Mouse (Mus musculus) splenic B cell, adult 2 months (primary cell): ENCODE data around the gene Pole.

Source experiments
- DNase-seq: peaks from one replicate; pipeline ENCODE4 v3.0.0-alpha.2; 2011; ENCODE audit warnings: low read depth, low spot score
- H3K27me3 ChIP-seq: 2 replicates; pipeline ENCODE4 v1.6.1; 2012; ENCODE audit warnings: mild to moderate bottlenecking, low read length, moderate library complexity, mixed read lengths; ENCODE audit not compliant: control insufficient read depth, poor library complexity, insufficient read depth, severe bottlenecking
- H3K36me3 ChIP-seq: 2 replicates; pipeline ENCODE4 v1.6.1; 2012; ENCODE audit warnings: mild to moderate bottlenecking, low read length, moderate library complexity, mixed read lengths; ENCODE audit not compliant: control insufficient read depth, poor library complexity, insufficient read depth, severe bottlenecking

The Pole gene

GRCm38 (mm10) chr5:110285770-110286445 lies at the start of gene Pole, which contains the start of gene Pxmp2:
TSS of gene Pole (plus strand) at chr5:110286306.
TSS of gene Pxmp2 (minus strand) at chr5:110286186.
- DNase-seq, result peak; percentile 91
- Histone ChIP-seq H3K27me3 (peaks cover 2% of the 10 kb centered on the region; the same call in 1 of the 2 replicates), H3K36me3 (no peaks in the 10 kb centered on the region)

DNA sequence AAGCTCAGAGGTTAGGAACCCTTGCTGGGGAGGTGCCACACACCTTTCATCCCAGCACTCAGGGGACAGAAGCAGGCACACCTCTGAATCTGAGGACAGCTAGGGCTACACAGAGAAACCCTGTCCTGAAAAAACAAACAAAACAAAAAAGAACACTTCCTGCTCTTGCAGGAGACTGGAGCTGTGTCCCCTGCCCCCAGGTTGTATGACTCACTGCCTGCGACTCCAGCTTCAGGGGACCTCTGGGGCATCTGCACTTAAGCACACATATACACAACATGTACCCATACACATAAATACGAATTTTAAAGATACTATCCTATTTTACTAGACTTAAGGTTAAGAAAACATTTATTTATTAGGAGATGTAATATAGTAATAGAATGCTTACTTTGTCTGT lies 42.0 kb upstream of the Pole start:
- H3K27me3 ChIP-seq, result no peaks in the 10 kb centered on the region
- DNase-seq, result no peak
- peaks cover 30% of the 10 kb centered on the region for H3K36me3 ChIP-seq

DNA sequence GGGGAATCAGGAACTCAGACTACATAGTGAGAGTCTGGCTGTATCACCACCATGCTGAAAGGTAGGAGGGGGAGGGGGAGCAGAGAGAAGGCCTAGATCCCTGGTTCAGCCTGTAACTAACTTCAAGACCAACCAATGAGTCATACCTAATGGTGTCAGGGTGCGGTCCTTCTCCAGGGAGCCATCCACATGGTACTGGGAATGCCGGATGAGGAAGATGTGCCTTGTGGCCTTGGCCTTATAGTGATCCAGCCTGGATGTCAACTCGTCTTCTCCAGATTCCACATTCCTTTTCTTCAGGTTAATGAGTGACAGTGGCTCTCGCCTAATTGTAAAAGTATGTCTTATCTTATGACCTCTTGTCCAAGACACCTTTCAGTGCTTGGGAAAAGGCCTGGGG lies 19.2 kb upstream of the Pole start:
- Histone ChIP-seq H3K36me3 (peaks cover 3% of the 10 kb centered on the region; the same call in 1 of the 2 replicates), H3K27me3 (no peaks in the 10 kb centered on the region)
- DNase-seq, result no peak

GRCm38 (mm10) chr5:110269141-110270101 lies 16.7 kb upstream of the Pole start, which contains the start of gene Pgam5:
TSS of gene Pgam5 (minus strand) at chr5:110269913.
- Histone ChIP-seq H3K27me3 (no peaks in the 10 kb centered on the region), H3K36me3 (peaks cover 3% of the 10 kb centered on the region; the same call in 1 of the 2 replicates)
- DNase-seq, result peak; percentile 94

GRCm38 (mm10) chr5:110270242-110270641 lies 15.9 kb upstream of the Pole start:
- DNase-seq, result no peak
- Histone ChIP-seq H3K27me3 (no peaks in the 10 kb centered on the region), H3K36me3 (no peaks in the 10 kb centered on the region; the same call in 1 of the 2 replicates)

- DNase-seq, result no peak
- Histone ChIP-seq H3K36me3 (no peaks in the 10 kb centered on the region), H3K27me3 (no peaks in the 10 kb centered on the region)
Measured at GRCm38 (mm10) chr5:110274147-110274546, 12.0 kb upstream of the Pole start.

GRCm38 (mm10) chr5:110274846-110275245 lies 11.3 kb upstream of the Pole start:
- Histone ChIP-seq H3K36me3 (no peaks in the 10 kb centered on the region), H3K27me3 (no peaks in the 10 kb centered on the region)
- no peak for DNase-seq

DNA sequence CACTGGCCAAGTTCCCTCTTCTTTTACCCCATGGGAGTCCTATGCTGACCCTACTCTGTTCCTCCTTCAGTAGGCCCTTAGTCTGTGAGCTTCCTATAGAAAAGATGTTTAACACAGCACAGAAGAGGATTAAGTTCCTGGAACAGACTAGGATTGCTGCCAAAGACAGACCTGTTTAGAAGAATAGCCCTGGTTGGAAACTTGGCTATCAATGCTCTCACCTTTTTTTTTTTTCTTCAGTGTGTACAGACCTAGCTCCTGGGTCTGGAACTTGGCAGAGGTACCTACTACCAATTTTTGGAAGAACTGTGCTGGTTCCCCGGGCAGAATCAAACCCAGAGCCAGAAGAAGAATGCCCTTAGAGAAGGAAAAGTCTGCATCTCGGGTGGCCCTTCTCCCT lies 9.7 kb upstream of the Pole start:
- Histone ChIP-seq H3K27me3 (no peaks in the 10 kb centered on the region), H3K36me3 (no peaks in the 10 kb centered on the region)
- no peak for DNase-seq

GRCm38 (mm10) chr5:110276910-110277309 lies 9.2 kb upstream of the Pole start:
- no peaks in the 10 kb centered on the region for H3K27me3 ChIP-seq
- no peaks in the 10 kb centered on the region for H3K36me3 ChIP-seq
- DNase-seq, result no peak

GRCm38 (mm10) chr5:110281984-110282383 lies 4.1 kb upstream of the Pole start:
- Histone ChIP-seq H3K36me3 (no peaks in the 10 kb centered on the region), H3K27me3 (peaks cover 2% of the 10 kb centered on the region; the same call in 1 of the 2 replicates)
- no peak for DNase-seq

DNA sequence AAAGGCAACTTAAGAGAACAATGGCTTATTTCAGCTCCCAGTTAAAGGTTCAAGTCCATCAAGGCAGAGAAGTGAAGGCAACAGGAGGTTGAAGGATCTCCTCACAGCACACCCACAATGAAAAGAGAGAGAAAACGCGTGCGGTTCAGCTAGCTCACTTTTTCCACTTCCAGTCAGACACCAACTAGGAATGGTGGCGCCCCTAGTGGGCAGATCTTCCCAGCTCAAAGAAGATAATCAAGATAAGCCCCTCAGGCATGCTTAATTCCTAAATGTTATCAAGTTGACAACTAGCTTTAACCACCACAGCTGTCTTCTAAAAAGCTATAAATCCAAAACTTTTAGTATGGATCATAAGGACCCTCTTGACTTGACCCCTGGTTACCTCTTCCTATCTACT lies 1.6 kb upstream of the Pole start:
- no peaks in the 10 kb centered on the region for H3K36me3 ChIP-seq
- peaks cover 2% of the 10 kb centered on the region; the same call in 1 of the 2 replicates for H3K27me3 ChIP-seq
- DNase-seq, result peak; percentile 84

GRCm38 (mm10) chr5:110285156-110285555 lies 950 bp upstream of the Pole start:
- peak; percentile 23 for DNase-seq
- H3K27me3 ChIP-seq, result peaks cover 2% of the 10 kb centered on the region; the same call in 1 of the 2 replicates
- no peaks in the 10 kb centered on the region for H3K36me3 ChIP-seq

- DNase-seq, result no peak
- Histone ChIP-seq H3K27me3 (peaks cover 2% of the 10 kb centered on the region; the same call in 1 of the 2 replicates), H3K36me3 (no peaks in the 10 kb centered on the region)
Measured at GRCm38 (mm10) chr5:110286446-110287083, 459 bp downstream of the Pole start.

DNA sequence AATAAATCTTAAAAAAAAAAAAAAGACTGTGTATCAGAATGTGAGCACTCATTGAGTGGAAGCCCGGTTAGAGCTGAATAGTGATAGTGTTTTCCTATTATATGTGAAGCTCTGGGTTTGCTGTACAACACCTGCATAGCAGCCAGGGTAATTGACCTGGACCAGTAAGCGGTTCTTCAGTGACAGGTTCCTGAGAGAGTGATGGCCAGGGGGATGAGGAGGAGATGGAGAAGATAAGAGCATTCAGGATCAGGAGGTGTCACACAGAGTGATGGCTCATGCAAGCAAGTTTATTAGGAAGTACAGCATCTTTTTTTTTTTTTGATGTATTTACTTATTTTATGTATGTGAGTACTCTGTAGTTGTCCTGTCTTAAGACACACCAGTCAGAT lies 974 bp downstream of the Pole start:
- peaks cover 2% of the 10 kb centered on the region; the same call in 1 of the 2 replicates for H3K27me3 ChIP-seq
- no peaks in the 10 kb centered on the region for H3K36me3 ChIP-seq
- DNase-seq, result no peak
